Mouse (Mus musculus) lung, adult 18-20 months (tissue): Measurements from ENCODE around the gene H2-DMa.

ENCODE experiments used
- DNase-seq, 2 experiments: peaks; one replicate each; pipeline ENCODE4 v3.0.0; 2022; ENCODE audit warnings: mixed read lengths in 2 of 2

Gene H2-DMa

DNA sequence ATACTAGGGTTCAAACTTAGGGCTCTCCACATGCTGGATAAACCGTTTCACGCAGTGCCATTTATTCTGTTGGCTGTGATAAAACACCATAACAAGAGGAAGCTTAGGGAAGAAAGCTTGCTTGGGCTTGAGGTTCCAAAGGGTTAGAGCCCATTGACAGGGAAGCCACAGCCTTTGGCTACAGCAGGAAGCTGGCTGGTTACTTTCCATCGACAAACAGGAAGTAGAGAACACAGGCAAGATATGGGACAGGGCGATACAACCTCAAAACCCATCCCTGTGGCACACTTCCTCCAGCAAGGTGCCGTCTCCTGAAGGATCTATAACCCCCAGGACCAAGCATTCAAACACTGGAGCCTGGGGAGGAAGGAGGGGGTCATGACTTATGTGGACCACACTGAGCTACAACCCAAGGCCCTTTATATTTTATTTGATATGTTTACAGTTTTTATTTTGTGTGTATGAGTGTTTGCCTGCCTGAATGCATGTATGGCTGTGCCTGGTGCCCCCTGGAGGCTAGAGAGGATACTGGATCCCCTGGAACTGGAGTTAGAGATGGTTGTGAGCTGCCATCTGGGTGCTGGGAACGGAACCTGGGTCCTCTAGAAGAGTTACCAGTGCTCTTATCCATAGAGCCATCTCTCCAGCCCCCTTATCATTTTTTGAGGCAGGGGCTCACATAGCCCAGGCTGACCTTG lies 45.8 kb downstream of the H2-DMa start:
- no peak for DNase-seq

DNA sequence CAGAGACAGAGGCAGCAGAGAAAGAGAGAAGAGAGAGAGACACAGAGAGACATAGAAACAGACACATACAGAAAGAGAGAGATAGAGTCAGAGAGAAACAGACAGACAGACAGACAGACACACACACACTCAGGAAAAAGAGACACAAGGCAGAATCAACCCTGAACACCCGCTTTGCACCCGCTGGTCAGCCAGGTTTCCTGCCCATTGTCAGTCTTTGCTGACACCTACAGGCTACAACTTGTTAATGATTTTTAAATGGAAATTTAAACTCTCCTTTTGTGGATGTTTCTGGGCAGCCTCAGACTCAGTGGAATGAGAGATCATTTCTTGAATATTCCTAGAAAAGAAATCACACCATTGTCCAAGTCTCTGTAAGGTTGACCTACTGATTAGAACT lies 49.9 kb downstream of the H2-DMa start:
- DNase-seq: peak in 1 of 2 experiments; percentile 48

DNA sequence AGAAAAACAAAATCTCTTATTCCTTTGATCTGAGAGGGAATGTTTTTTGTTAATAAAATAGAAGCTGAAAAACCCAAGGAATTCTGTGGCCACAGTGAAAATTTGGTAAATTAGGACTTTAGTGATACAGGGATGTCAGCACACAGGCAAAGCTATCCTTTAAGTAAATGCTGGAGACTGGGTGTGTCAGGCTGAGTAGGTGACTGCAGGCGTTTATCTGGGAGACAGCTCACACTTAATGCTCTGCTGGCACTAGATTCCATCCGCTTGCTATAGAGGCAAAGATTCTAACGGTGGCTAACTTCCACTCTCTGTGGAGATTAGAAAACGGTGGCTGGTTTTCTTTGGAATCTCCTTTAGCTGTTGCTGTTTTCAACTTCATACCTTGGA lies 51.1 kb downstream of the H2-DMa start:
- no peak for DNase-seq

DNA sequence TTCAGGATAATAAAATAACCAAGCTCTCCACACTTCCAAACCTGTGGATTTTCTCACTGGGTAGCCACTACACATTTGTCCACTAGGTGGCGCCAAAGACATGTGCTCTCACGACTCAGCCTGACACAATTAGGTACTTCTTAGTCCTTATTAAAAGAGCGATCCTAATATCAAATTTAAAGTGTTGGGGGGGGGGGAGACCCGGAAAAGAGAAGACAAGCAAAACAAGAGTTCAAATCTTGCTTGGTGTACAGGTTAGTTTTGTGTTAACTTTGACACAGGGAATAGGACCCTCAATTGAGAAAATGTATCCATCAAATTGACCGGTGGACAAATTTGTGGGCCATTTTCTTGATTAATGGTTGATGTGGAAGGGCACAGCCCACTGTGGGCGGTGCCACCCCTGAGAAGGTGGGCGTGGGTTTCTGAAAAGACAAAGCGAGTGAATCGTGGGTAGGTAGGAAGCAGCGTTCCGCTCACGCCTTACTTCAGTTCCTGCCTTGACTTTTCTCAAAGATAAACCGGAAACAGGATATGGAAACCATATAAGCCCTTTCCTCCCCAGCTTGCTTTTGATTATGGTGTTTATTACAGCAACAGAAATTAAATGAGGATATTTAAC lies 51.6 kb downstream of the H2-DMa start:
- DNase-seq: peak; percentile 79 to 84

DNA sequence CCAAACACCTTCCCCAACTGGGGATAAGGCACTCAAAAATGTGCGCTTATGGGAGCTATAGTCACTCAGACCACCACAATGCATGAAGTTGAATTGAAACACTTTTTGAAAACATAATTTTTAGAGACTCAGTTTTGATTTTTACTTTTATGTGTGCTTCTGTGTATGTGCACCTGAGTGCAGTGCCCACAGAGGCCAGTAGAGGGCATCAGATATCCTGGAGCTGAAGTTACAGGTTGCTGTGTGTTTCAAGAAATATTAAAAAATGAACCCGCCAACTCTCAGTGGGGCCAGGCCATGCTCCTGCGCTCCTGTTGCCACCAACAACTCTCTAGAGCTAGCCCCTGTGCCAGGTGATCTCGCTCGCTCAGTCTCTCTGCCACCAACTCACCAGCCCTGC lies 53.2 kb downstream of the H2-DMa start:
- no peak for DNase-seq

DNA sequence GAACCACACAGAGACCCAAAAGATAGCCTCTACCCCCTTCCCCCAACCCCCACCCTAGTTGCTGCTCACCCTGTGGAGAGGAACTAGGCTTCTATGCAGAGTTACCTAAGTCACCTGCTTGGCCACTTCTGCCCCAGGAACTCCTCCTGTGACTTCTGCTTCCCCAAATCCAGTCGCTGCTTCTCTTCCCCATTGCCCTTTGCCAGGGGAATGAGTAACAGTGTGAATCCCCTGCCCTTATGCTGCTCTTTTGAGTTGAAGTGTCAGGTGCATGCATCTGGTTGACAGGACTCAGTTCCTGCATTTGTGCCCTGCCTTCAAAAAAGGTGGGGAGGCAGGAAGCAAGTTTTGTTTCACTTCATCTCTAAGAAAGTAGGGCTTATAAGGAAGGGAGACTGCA lies 54.7 kb downstream of the H2-DMa start:
- DNase-seq: no peak

DNA sequence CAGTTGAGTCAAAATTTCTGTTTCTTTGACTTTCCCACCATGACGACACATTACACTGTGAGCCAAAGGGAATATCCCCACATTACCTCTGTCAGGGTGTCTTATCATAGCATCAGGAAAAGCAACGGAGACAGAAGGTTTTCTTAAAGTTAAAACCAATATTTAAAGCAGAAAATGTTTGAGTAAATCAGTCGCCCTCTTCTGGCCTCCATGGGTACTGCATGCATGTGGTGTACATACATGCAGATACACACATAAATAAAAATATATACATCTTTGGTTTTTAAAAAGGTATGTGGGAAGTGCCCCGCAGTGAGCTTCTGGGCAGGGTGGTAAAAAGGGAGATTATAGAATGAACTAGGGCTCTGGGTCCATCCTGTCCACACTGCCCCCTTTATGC lies 57.8 kb downstream of the H2-DMa start:
- no peak for DNase-seq

DNA sequence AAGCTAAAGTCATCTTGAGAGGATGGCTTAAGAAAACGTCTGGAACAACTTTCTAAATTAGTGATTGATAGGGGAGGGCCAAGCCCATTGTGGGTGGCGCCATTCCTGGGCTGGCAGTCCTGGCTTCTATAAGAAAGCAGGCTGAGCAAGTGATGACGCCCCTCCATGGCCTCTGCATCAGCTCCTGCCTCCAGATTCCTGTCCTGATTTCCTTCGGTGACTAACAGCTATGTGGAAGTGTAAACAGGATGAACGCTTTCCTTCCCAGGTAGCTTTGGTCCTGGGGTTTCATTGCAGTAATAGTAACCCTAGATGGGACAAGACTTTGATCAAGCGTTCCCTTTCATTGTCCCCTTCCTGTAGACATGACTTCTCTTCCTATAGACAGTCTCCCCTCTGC lies 59.7 kb downstream of the H2-DMa start:
- DNase-seq: no peak

DNA sequence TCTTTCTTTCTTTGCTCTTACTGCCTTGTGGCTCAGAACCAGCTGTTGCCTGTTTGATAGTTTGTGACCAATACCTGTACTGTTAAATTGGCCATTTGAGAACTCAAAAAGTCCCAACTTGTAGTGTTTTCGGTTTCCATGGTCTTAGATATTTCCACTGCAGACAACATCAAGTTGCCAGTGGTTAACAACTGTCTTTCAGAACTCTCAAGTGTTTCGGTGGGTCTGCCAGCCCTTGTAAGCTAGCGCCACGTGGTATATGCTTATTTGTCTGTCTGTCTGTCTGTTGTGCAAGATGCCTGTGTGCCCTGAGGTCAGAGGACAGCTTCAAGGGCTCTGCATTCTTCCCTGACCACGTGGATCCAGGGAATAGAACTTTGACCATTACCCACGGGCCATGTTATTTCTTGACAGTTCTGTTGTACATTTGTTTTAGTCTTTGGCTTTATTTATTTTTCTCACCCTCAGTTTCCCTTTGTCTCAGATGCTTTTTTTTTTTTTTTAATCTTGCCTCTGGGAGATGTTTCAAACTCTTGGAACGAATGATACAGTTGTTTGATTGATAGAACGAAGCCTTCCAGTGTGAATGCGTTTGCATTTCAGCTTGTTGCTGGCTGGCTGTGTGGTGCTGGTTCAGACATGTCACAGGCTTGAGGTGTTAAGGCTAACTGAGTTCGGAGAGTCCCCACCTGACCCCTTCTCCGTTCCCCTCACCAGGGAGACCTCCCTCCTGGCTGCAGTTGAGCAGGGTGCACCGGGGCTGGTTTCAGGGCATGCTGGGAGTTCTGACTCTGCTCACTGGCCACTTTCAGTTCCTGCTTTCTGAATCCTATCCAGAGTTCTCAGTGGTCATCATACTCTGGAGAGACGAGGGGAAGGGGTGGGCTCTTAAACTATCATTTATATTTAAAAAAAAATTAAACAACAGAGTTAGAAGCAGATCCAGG lies 60.8 kb downstream of the H2-DMa start:
- DNase-seq: no peak

DNA sequence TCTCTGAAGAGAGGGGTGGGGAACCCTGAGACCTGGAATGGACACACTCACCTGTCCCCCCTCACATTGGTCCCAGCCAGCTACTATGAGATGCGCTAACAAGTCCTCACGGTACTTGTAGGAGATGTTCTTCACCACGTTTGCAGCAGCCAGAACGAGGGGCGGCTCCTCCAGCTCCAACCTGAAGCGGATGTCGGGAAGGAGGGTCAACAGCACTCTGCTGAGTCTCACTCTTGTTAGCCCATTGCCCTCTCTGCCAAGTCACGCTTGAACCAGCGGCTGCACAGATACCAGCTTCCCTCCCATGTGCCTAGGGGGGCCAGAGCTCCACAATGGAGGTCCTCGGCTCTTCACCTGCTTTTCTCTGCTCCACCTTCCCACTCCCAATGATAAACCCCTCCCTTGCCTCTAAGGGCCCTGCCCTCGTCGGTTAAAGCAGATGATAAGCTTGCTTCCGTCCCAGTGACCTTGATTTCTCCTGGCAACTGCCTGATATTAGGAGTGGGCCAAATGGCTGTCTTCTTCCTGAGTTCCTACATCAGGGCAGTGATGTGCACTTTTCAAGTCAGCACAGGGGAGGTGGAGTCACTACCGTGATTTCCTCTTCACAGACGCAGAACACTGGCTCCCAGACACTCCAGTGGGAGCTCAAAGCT lies 64.4 kb downstream of the H2-DMa start:
- no peak for DNase-seq

DNA sequence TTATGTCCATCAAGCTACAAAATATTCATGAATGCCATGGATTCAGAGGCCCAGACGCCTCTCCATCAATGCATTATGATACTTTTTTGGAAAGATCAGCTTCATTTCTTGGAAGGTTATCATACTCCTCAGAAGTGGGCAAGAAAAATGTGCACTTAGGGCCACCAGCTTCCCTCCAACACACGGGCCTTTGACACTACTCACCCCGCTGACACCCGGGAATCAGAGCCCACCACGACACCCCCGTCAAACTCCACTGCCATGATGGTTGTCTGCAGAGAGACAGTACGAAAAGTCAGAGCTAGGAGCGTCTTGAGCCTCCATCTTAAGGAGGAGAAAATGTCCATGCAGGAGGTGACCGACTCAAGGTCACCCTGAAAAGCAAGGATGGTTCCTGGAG lies 66.2 kb downstream of the H2-DMa start:
- no peak for DNase-seq

DNA sequence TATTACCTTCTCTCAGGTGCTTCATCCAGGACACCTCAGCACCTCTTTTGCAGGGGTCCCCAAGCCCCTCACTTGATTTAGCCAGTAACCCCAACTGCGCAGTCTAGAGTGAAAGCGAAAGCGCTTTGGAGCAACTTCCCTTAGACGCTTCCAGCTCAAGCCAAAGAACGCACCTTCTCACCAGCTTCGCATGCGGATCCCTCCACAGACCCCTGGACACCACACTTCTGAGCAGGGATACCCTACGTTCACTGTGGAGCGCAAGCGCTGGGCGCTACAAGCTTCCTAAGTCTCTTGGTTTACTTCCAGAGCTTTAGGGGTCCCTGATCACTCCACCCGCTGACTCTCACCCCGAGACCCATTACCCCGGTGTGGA lies 67.5 kb downstream of the H2-DMa start:
- DNase-seq: no peak

DNA sequence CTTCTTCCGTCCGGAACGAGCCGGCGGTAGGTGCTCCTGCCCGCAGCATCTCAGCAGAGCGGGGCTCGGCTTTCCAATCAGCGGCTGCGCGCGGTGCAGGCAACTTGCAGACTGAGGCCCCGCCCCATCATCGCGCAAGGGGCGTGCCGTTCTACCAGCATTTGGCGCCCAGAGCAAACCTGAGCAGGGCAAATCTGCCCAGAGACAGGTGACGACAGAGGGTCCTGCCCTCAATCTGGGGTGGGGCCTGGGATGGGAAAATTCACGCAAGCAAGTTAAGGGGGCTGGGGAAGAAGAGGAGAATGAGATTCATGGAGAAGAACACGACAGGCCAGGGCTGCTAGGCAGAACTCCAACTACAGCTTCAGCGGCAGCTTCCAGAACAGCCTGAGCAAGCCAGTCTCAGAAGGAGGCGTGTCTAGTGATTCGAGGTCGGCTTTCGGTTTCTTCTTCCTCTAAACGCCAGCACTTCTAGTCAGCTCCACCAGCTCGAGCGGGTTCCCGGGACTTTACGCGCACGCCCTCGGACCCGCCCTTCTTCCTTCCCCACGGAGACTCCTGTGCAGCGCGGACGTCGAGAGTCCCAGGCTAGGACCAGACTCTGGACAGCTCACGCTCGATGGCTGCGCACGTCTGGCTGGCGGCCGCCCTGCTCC lies 68.0 kb downstream of the H2-DMa start, which contains the start of the genes Tap1 and Psmb9:
Gene Tap1, plus strand, starts transcription at position 293 of the 656 bp plus-strand sequence.
Gene Psmb9, minus strand, starts transcription at position 504 of the 656 bp plus-strand sequence.
- DNase-seq: peak; percentile 97 to 98

DNA sequence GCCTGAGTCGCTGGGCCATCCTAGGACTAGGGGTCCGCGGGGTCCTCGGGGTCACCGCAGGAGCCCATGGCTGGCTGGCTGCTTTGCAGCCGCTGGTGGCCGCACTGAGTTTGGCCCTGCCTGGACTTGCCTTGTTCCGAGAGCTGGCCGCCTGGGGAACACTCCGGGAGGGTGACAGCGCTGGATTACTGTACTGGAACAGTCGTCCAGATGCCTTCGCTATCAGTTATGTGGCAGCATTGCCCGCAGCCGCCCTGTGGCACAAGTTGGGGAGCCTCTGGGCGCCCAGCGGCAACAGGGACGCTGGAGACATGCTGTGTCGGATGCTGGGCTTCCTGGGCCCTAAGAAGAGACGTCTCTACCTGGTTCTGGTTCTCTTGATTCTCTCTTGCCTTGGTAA lies 68.7 kb downstream of the H2-DMa start:
- DNase-seq: no peak
